Mouse (Mus musculus) embryonic facial prominence, embryonic 15.5 days (tissue): ENCODE results near the gene Sema6b. TPM values are rescaled to one million over a fixed set of nuclear protein-coding genes. Genes with fewer than 3 reads are reported as not detected.
A peak's percentile ranks its signal among the peaks of the same experiment; 100 is the strongest.

Source experiments
- ATAC-seq: fragments of 200-750 bp; cut with Nextera tagmentation; 2 replicates; pipeline ENCODE4 v1.8.0; 2017; ENCODE audit warnings: low read depth, moderate TSS enrichment; ENCODE audit not compliant: insufficient number of reproducible peaks, low FRiP score, low TSS enrichment
- H3K27ac ChIP-seq: fragments of 300-500 bp; sonication (generic); replicated peaks from 2 replicates; pipeline ENCODE4 v1.5.1; 2015; ENCODE audit warnings: mild to moderate bottlenecking, inconsistent platforms
- H3K27me3 ChIP-seq: fragments of 300-500 bp; sonication (generic); 2 replicates; pipeline ENCODE4 v1.6.1; 2015; ENCODE audit warnings: inconsistent platforms
- H3K36me3 ChIP-seq: fragments of 300-500 bp; sonication (generic); 2 replicates; pipeline ENCODE4 v1.6.1; 2015; ENCODE audit warnings: mild to moderate bottlenecking, inconsistent platforms
- H3K4me1 ChIP-seq: fragments of 300-500 bp; sonication (generic); 2 replicates; pipeline ENCODE4 v1.6.1; 2015; ENCODE audit warnings: inconsistent platforms
- H3K4me2 ChIP-seq: fragments of 300-500 bp; sonication (generic); replicated peaks from 2 replicates; pipeline ENCODE4 v1.6.1; 2015; ENCODE audit warnings: mild to moderate bottlenecking, inconsistent platforms
- H3K4me3 ChIP-seq: fragments of 300-500 bp; sonication (generic); replicated peaks from 2 replicates; pipeline ENCODE4 v1.5.1; 2015; ENCODE audit warnings: mild to moderate bottlenecking, inconsistent platforms
- H3K9ac ChIP-seq: fragments of 300-500 bp; sonication (generic); 2 replicates; pipeline ENCODE4 v1.6.1; 2015; ENCODE audit warnings: inconsistent platforms
- H3K9me3 ChIP-seq: fragments of 300-500 bp; sonication (generic); replicated peaks from 2 replicates; pipeline ENCODE4 v1.6.1; 2016; ENCODE audit warnings: inconsistent platforms
- WGBS: fragments of 180-500 bp; shearing (Covaris S2); methylation state at CpG from one replicate; pipeline ENCODE4 v1.1.7; 2015; 5-methylcytosine and 5-hydroxymethylcytosine counted together
- polyA plus RNA-seq: library from polyadenylated mRNA; unstranded; fragments of >200 nt; fragmentation: Nextera tagmentation; extraction: Ambion mirVana; gene quantifications from 2 replicates; pipeline ENCODE4 v1.2.1, GENCODE M21; 2015

Sema6b gene
- polyA plus RNA-seq, 1 experiment from 2014 or later, result 4.2 TPM

DNA sequence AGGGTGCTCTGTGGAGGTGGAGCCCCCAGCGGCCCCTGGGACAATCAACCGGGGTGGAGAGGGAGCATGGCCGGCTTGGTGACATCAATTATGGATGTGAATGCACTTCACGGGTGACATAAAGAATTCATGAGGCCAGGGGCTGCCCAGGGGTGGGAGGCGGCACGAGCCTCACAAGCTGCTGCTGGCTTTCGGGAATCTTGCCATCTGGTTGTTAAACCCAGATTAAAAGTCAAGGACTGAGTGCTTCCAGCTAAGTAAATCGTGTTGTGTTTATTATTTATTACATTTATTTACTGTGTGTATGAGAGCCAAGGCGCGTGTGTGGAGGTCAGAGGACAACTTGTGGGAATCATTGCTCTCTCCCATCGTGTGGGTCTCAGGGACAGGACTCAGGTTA lies 25.5 kb upstream of the Sema6b start:
- H3K9ac ChIP-seq, result no peak overlapping the region
- no peaks in the 10 kb centered on the region for H3K27me3 ChIP-seq
- H3K4me3 ChIP-seq, result no peak overlapping the region
- peaks cover 29% of the 10 kb centered on the region for H3K4me1 ChIP-seq
- ATAC-seq, result no peak
- no peak overlapping the region for H3K27ac ChIP-seq
- no peak overlapping the region for H3K4me2 ChIP-seq
- H3K36me3 ChIP-seq, result no peaks in the 10 kb centered on the region
- WGBS, result 67% methylated on average over 11 of the region's 11 CpGs
- H3K9me3 ChIP-seq, result no peaks in the 10 kb centered on the region

DNA sequence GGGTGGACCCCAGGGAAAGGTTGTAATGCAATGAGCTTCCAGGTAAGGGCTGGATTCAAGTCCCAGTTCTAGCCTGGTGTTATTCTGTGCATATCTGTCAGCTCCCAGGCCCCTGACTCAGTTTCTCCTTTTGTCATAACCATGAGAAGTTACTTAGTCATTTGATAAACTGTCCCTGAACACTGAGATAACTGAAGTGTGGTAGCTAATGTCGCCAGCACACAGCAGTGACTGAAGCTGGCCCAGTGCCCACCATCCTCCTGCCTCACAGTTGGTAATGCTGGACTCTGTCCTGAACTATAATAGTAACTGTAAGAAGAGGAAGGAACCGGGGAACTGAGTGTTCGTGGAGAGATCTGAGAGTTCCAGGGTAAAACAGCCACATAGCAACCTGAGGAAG lies 24.4 kb upstream of the Sema6b start:
- no peak for ATAC-seq
- Histone ChIP-seq H3K4me1 (peaks cover 25% of the 10 kb centered on the region), H3K36me3 (no peaks in the 10 kb centered on the region), H3K9me3 (no peaks in the 10 kb centered on the region), H3K9ac (no peak overlapping the region), H3K27me3 (no peaks in the 10 kb centered on the region), H3K27ac (no peak overlapping the region), H3K4me3 (no peak overlapping the region), H3K4me2 (no peak overlapping the region)
- 78% methylated on average over 3 of the region's 3 CpGs for whole genome bisulfite sequencing

DNA sequence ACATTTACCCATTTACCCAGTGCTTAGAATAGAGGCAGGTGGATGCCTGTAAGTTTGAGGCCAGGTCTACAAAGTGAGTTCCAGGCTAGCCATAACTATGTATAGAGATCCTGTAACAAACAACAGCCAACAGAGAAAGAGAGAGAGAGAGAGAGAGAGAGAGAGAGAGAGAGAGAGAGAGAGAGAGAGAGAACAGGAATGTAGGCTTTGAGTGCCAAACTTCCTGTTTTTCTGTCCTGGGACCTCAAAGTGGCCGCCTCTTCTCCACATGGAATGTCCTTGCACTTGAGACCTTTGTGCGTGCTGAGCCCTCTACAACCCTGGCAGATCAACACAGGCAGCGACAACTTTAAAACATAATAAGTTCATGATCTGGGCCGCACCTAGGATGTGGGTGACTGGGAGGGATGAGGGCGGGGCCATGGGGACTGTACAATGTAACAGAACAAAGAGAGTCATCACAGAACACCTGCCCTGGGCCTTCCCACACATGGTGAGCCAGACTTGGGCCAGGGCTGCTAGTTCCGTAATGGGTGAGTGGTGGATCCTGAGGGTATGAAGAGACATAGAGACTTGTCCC lies 23.5 kb upstream of the Sema6b start:
- H3K27me3 ChIP-seq, result peaks cover 4% of the 10 kb centered on the region; the same call in 1 of the 2 replicates
- no peak overlapping the region; the same call in 1 of the 2 replicates for H3K27ac ChIP-seq
- no peaks in the 10 kb centered on the region for H3K9me3 ChIP-seq
- H3K4me1 ChIP-seq, result peaks cover 25% of the 10 kb centered on the region
- H3K4me3 ChIP-seq, result peak overlapping the region; percentile 55; the same call in 1 of the 2 replicates
- peak overlapping the region; percentile 83 for H3K4me2 ChIP-seq
- 67% methylated on average over 6 of the region's 6 CpGs for WGBS
- no peaks in the 10 kb centered on the region for H3K36me3 ChIP-seq
- no peak for ATAC-seq
- H3K9ac ChIP-seq, result no peak overlapping the region

DNA sequence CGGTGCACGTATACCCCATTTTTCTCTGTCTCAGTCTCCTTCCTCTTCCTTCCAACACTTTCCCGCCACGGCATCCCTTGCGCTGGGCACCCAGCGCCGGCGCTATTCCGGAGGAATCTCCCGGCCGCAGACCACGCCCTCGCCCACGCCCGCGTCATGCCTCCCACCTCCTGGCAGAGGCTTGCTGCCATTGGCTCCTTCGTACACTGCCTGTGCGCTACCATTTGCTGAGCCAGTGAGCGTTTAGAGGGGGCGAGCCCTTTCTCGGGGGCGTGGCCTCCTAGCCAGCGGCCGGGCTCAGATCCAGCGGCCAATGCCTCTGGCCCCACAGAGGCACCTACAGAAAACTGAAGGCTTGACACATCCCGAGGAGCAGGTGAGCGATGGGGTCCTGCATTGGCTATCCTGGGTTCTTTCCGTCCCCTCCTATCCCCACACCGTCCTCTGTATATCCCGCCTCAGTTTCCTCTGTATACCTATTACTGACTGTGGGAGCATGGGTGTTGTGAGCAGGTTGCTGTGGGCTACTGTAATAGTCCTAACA lies 22.2 kb upstream of the Sema6b start, which contains the start of gene Tnfaip8l1:
TSS of gene Tnfaip8l1 (plus strand) at position 247 of the 544 bp plus-strand sequence.
- Histone ChIP-seq H3K4me3 (peak within 1 kb of the TSS; percentile 55), H3K4me1 (peaks cover 25% of the 10 kb centered on the region), H3K27ac (peak within 1 kb of the TSS; percentile 17; the same call in 1 of the 2 replicates), H3K4me2 (peak within 1 kb of the TSS; percentile 83), H3K9ac (peak within 1 kb of the TSS; percentile 40), H3K27me3 (peaks cover 15% of the 10 kb centered on the region), H3K36me3 (no peaks in the 10 kb centered on the region), H3K9me3 (no peaks in the 10 kb centered on the region)
- ATAC-seq, result peak; percentile 96
- WGBS, result under 1% methylated on average over 30 of the region's 30 CpGs

DNA sequence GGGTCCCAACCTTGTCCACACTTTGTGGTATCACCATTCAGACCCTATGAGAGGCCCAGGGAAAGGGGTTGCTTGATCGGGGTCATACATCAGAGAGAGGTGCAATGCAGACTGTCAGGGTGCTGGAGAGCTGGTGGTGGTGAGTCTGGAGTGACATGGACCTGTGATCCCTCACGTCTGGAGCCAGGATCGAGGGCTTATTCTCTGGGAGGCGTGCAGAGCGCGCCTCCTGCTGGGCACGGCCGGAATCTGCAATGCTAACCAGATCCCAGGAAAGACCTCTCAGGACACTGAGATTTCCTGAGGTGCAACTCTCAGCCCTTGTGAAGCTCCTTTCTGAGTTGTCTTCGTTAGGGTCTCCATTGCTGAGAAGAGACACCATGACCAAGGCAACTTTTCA lies 19.6 kb upstream of the Sema6b start:
- no peak overlapping the region for H3K9ac ChIP-seq

DNA sequence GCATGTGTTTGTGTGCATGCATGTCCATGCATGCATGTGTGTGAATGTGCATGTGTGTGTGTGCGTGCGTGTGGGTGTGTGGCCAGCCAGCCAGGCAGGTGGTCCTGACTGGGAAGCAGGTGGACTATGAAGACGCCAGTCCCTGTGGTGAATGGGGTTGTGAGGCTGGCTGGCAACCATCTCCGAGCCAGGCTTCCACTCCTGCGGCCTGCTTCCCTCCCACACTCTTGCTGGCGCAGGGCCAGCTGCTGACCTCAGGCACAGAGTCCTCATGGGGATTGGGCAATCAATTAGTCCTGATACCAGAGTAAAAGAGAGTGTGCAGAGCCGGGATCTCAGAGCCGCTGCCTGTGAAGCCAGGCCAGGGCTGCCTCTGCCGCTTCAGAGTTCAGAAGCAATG lies 13.5 kb upstream of the Sema6b start:
- Histone ChIP-seq H3K4me3 (no peak overlapping the region), H3K36me3 (no peaks in the 10 kb centered on the region), H3K27ac (no peak overlapping the region), H3K4me2 (no peak overlapping the region), H3K4me1 (peaks cover 6% of the 10 kb centered on the region), H3K9me3 (no peaks in the 10 kb centered on the region), H3K27me3 (peaks cover 67% of the 10 kb centered on the region), H3K9ac (no peak overlapping the region)
- WGBS, result 36% methylated on average over 9 of the region's 9 CpGs
- ATAC-seq, result no peak

More for the DNA sequence above, 19.6 kb upstream of the Sema6b start:
- no peak for ATAC-seq
- peaks cover 25% of the 10 kb centered on the region for H3K4me1 ChIP-seq
- peaks cover 37% of the 10 kb centered on the region for H3K27me3 ChIP-seq
- no peak overlapping the region for H3K27ac ChIP-seq
- H3K4me3 ChIP-seq, result no peak overlapping the region
- H3K36me3 ChIP-seq, result no peaks in the 10 kb centered on the region
- no peaks in the 10 kb centered on the region for H3K9me3 ChIP-seq
- no peak overlapping the region for H3K4me2 ChIP-seq
- 2% methylated on average over 9 of the region's 9 CpGs for WGBS

DNA sequence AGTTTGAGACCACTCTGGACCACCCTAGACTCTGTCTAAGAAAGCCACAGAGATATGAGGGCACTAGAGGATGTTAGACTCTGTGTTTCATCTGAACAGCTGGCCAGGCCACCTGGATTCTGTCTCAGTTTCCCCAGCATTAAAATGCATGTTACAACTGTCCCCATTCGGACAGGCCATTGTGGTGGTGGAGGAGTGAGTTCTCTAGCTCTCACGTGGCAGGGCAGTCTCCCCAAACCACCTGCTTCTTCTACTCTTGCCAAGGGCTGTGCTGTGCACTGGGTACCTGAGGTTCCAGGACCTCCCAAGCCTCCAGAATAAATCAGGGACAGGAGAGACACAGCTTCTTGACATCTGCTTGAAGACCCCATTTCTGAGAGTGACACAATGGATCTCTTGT lies 9.8 kb upstream of the Sema6b start:
- Histone ChIP-seq H3K9ac (no peak overlapping the region), H3K9me3 (no peaks in the 10 kb centered on the region), H3K4me1 (peaks cover 6% of the 10 kb centered on the region), H3K27me3 (peaks cover 68% of the 10 kb centered on the region), H3K36me3 (no peaks in the 10 kb centered on the region), H3K4me2 (no peak overlapping the region), H3K27ac (no peak overlapping the region), H3K4me3 (no peak overlapping the region)
- 40% methylated on average over 2 of the region's 2 CpGs for WGBS
- no peak for ATAC-seq

DNA sequence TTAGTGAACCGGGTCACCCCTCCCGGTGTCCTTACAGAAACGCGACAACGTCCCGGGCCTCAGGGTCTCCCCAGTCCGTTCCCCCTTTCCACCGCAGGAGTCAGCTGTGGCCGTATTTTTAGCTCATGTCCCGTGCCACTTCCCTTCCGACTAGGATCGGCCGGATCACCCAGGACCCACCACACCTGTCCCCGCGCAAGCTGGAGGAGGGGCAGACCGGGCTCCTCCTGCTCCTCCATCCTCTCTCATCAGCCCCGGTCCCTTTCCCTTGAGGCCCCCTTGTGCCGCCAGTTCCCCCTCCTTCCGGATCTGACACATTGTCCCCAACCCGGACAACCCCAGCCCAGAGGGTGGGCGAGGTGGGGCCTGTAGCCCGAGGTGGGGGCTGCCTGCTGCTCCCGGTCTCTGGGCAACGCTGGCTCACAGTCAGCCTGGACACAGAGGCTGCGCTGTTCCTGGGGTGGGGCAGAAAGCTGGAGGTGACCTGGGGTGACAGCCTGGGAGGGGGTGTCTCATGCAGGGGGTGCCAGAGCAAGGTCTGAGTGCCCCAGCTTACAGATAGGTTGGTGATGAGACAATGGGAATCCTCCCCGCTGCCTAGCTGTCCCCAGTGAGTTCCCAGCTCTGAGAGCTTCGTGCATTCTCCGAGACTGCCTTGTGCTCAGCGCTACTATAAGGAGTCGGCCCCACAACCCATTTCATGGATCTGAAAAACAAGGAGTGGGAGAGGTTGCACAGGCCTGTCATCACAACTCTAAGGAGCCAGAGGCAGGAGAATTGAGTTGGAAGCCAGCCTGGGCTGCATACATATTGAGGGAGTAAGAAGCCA lies 8.9 kb upstream of the Sema6b start:
- Histone ChIP-seq H3K4me3 (peak overlapping the region; percentile 27), H3K4me1 (peaks cover 6% of the 10 kb centered on the region), H3K9ac (no peak overlapping the region), H3K27me3 (peaks cover 69% of the 10 kb centered on the region), H3K4me2 (peak overlapping the region; percentile 40), H3K27ac (no peak overlapping the region), H3K36me3 (no peaks in the 10 kb centered on the region), H3K9me3 (no peaks in the 10 kb centered on the region)
- ATAC-seq, result no peak; the same call in 1 of the 2 replicates
- 2% methylated on average over 30 of the region's 30 CpGs for WGBS

DNA sequence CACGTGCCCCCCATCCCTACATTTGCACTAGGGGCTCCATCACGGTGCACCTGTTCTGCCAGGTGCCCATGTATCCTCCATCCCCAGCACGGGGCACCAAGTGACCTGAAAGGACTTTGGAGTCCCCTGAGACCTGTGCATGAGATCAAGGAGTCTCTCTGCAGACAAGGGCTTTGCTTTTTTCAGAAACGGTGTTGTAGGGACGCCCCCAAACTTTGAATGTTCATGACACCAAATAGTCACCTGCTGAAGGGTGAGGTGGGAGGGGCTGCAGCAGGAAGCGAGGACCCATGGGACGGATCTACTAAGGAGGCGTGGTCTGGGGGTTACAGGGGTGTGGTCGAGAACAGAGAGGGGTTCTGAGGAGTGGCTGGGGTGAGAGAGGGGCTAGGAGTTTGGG lies 8.1 kb upstream of the Sema6b start:
- Histone ChIP-seq H3K27ac (no peak overlapping the region), H3K9me3 (no peaks in the 10 kb centered on the region), H3K4me3 (peak overlapping the region; percentile 27; the same call in 1 of the 2 replicates), H3K9ac (no peak overlapping the region), H3K4me1 (peaks cover 6% of the 10 kb centered on the region), H3K36me3 (no peaks in the 10 kb centered on the region), H3K4me2 (peak overlapping the region; percentile 40), H3K27me3 (peaks cover 77% of the 10 kb centered on the region)
- no peak for ATAC-seq
- WGBS, result 18% methylated on average over 9 of the region's 9 CpGs

DNA sequence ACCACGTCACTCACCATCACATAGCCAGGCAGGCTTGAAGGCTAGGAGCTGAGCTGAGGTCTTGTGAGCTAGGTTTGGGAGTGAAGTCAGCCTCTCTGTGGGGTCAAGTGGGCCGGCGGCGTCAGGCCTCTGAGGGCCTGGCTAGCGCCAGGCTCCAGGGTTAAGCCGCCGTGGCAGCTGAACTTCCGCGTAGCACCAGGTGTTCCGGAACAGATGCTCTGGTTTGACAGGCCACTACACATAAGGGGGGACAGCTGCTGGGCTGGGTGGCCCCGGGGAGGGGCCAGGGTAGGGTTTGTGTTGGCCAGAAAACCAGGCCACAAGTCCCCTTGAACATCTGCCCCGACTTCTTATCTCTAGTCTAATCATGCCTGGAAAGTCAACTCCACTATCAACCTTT lies 7.3 kb upstream of the Sema6b start:
- Histone ChIP-seq H3K9me3 (no peaks in the 10 kb centered on the region), H3K4me1 (peaks cover 7% of the 10 kb centered on the region), H3K4me2 (no peak overlapping the region), H3K9ac (no peak overlapping the region), H3K27ac (no peak overlapping the region), H3K36me3 (no peaks in the 10 kb centered on the region), H3K27me3 (peaks cover 84% of the 10 kb centered on the region), H3K4me3 (no peak overlapping the region)
- 54% methylated on average over 12 of the region's 12 CpGs for WGBS
- ATAC-seq, result no peak

DNA sequence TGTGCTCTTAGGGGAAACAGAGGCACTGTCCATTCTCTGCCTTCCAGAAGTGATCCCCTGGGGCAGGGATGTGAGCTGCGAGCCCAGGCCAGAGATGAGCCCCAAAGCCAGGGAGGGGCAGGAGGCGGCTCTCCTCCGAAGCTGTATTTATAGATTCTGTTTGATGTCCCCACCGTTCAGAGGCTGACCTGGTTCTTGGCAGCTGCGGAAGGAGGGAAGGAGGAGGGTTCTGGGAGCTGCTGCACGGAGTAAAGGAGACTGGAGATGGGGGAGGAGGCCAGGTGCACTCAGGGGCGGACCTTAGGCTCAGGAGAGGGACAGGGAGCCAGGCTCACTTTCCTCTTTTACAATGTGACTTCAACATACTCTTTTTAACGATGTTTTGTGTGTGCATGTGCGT lies 6.0 kb upstream of the Sema6b start:
- Histone ChIP-seq H3K4me2 (no peak overlapping the region), H3K9me3 (no peaks in the 10 kb centered on the region), H3K27ac (no peak overlapping the region), H3K9ac (no peak overlapping the region), H3K4me1 (peaks cover 20% of the 10 kb centered on the region), H3K27me3 (peaks cover 93% of the 10 kb centered on the region), H3K4me3 (no peak overlapping the region), H3K36me3 (no peaks in the 10 kb centered on the region)
- no peak for ATAC-seq
- WGBS, result 20% methylated on average over 9 of the region's 9 CpGs
